Mouse (Mus musculus): ENCODE results near the gene Polr2e.

DNA sequence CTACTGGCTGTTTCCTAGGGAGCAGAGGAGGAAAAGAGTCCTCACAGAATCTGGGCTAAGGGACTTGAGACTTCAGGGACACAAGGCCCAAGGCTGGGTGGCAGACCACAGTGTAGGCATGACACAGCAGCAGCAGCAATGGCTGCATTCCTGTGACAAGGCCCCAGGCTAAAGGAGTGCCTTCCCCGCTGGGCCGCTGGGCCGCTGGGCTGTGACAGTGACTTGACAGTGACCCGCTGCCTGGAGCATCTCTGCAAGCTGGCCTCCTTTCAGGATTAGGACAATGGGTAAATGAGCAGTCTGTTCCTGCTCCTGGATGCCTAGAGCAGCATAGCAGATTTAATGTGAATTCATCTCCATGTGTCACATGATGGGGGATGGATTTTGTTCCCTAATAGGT lies 4.5 kb upstream of the Polr2e start:
- TF ChIP-seq CHD2 (IDR thresholded peaks at IDR 0.05; ENCODE audit: low read depth, low read length) (no peak), HCFC1 (IDR thresholded peaks at IDR 0.05; ENCODE audit: borderline replicate concordance, insufficient read depth, low read length) (no peak)
